Mouse (Mus musculus): ENCODE measurements around the gene Snx30. TPM values are rescaled to one million over a fixed set of nuclear protein-coding genes. Genes with fewer than 3 reads are reported as not detected.
A peak's percentile ranks its signal among the peaks of the same experiment; 100 is the strongest.

Gene Snx30
- polyA plus RNA-seq, 1 experiment from 2014 or later = 7.3 TPM

GRCm38 (mm10) chr4:59801489-59801888 is 4.2 kb upstream of the Snx30 start, which contains the start of gene Inip:
Gene Inip, minus strand, starts transcription at chr4:59801589.
- Histone ChIP-seq H3K4me2 (no peak within 1 kb of the TSS), H3K9ac (no peak within 1 kb of the TSS), H3K36me3 (no peaks in the 10 kb centered on the region), H3K4me3 (replicated peaks) (no peak within 1 kb of the TSS), H3K27me3 (replicated peaks) (no peaks in the 10 kb centered on the region), H3K9me3 (no peaks in the 10 kb centered on the region), H3K27ac (no peak within 1 kb of the TSS), H3K4me1 (0 out of 2 replicates have a peak, but pooled peaks cover 4% of the 10 kb centered on the region)
- ATAC-seq (ENCODE audit: insufficient read depth, low FRiP score, low read depth) = no peak

GRCm38 (mm10) chr4:59802107-59802506 is 3.5 kb upstream of the Snx30 start:
- ATAC-seq (ENCODE audit: insufficient read depth, low FRiP score, low read depth) = no peak
- H3K4me3 ChIP-seq (replicated peaks) = no peak overlapping the region
- 0 out of 2 replicates have a peak, but pooled peaks cover 4% of the 10 kb centered on the region for H3K4me1 ChIP-seq
- H3K27me3 ChIP-seq (replicated peaks) = no peaks in the 10 kb centered on the region
- no peaks in the 10 kb centered on the region for H3K36me3 ChIP-seq
- 81% methylated on average over 6 of the region's 6 CpGs for WGBS
- H3K4me2 ChIP-seq = no peak overlapping the region
- H3K9me3 ChIP-seq = no peaks in the 10 kb centered on the region
- no peak overlapping the region for H3K27ac ChIP-seq
- H3K9ac ChIP-seq = no peak overlapping the region

- H3K36me3 ChIP-seq = no peaks in the 10 kb centered on the region
- no peak; the same call in 1 of the 2 replicates for ATAC-seq (ENCODE audit: insufficient read depth, low FRiP score, low read depth)
- H3K9ac ChIP-seq = no peak overlapping the region
- 0 out of 2 replicates have a peak, but pooled peaks cover 4% of the 10 kb centered on the region for H3K4me1 ChIP-seq
- H3K27ac ChIP-seq = no peak overlapping the region
- 66% methylated on average over 4 of the region's 4 CpGs for WGBS
- H3K9me3 ChIP-seq = no peaks in the 10 kb centered on the region
- H3K4me2 ChIP-seq = no peak overlapping the region
- H3K4me3 ChIP-seq (replicated peaks) = no peak overlapping the region
- H3K27me3 ChIP-seq (replicated peaks) = no peaks in the 10 kb centered on the region
Observed at GRCm38 (mm10) chr4:59802792-59803191, 2.8 kb upstream of the Snx30 start.

- Histone ChIP-seq H3K4me1 (0 out of 2 replicates have a peak, but pooled peaks cover 4% of the 10 kb centered on the region), H3K27me3 (replicated peaks) (no peaks in the 10 kb centered on the region), H3K36me3 (no peaks in the 10 kb centered on the region), H3K27ac (no peak overlapping the region), H3K9me3 (no peaks in the 10 kb centered on the region), H3K4me2 (no peak overlapping the region), H3K4me3 (replicated peaks) (no peak overlapping the region), H3K9ac (no peak overlapping the region)
- 69% methylated on average over 5 of the region's 5 CpGs for WGBS
- no peak for ATAC-seq (ENCODE audit: insufficient read depth, low FRiP score, low read depth)
Observed at GRCm38 (mm10) chr4:59803358-59803757, 2.3 kb upstream of the Snx30 start.

- H3K4me3 ChIP-seq (replicated peaks) = peak overlapping the region; percentile 59; the same call in 1 of the 2 replicates
- 0 out of 2 replicates have a peak overlapping the region, but pooled peaks have one; percentile 5 for H3K9ac ChIP-seq
Observed at GRCm38 (mm10) chr4:59804754-59805153, 886 bp upstream of the Snx30 start.

GRCm38 (mm10) chr4:59805968-59806878 is 583 bp downstream of the Snx30 start:
- ATAC-seq (ENCODE audit: insufficient read depth, low FRiP score, low read depth) = peak; percentile 60
- H3K4me2 ChIP-seq = peak overlapping the region; percentile 96
- peak overlapping the region; percentile 87 for H3K9ac ChIP-seq
- H3K4me3 ChIP-seq (replicated peaks) = peak overlapping the region; percentile 59
- under 1% methylated on average over 58 of the region's 58 CpGs for WGBS
- H3K27me3 ChIP-seq (replicated peaks) = no peaks in the 10 kb centered on the region
- peak overlapping the region; percentile 85 for H3K27ac ChIP-seq
- no peaks in the 10 kb centered on the region for H3K9me3 ChIP-seq
- no peaks in the 10 kb centered on the region for H3K36me3 ChIP-seq
- H3K4me1 ChIP-seq = 0 out of 2 replicates have a peak, but pooled peaks cover 4% of the 10 kb centered on the region

More at GRCm38 (mm10) chr4:59804754-59805153, 886 bp upstream of the Snx30 start:
- H3K27ac ChIP-seq = no peak overlapping the region
- no peaks in the 10 kb centered on the region for H3K9me3 ChIP-seq
- no peaks in the 10 kb centered on the region for H3K27me3 ChIP-seq (replicated peaks)
- no peaks in the 10 kb centered on the region for H3K36me3 ChIP-seq
- H3K4me1 ChIP-seq = 0 out of 2 replicates have a peak, but pooled peaks cover 4% of the 10 kb centered on the region
- WGBS = 85% methylated on average over 1 of the region's 1 CpGs
- peak overlapping the region; percentile 96 for H3K4me2 ChIP-seq
- no peak for ATAC-seq (ENCODE audit: insufficient read depth, low FRiP score, low read depth)

- no peaks in the 10 kb centered on the region for H3K27me3 ChIP-seq (replicated peaks)
- H3K9ac ChIP-seq = no peak overlapping the region
- no peaks in the 10 kb centered on the region for H3K36me3 ChIP-seq
- ATAC-seq (ENCODE audit: insufficient read depth, low FRiP score, low read depth) = no peak
- 0 out of 2 replicates have a peak overlapping the region, but pooled peaks have one; percentile 9 for H3K27ac ChIP-seq
- 7% methylated on average over 9 of the region's 9 CpGs for WGBS
- peak overlapping the region; percentile 59 for H3K4me3 ChIP-seq (replicated peaks)
- 0 out of 2 replicates have a peak, but pooled peaks cover 4% of the 10 kb centered on the region for H3K4me1 ChIP-seq
- peak overlapping the region; percentile 96 for H3K4me2 ChIP-seq
- no peaks in the 10 kb centered on the region for H3K9me3 ChIP-seq
Observed at GRCm38 (mm10) chr4:59806879-59807195, 1.2 kb downstream of the Snx30 start.

GRCm38 (mm10) chr4:59807521-59807920 is 1.9 kb downstream of the Snx30 start:
- Histone ChIP-seq H3K4me3 (replicated peaks) (no peak overlapping the region), H3K4me1 (0 out of 2 replicates have a peak, but pooled peaks cover 4% of the 10 kb centered on the region), H3K9ac (no peak overlapping the region), H3K4me2 (no peak overlapping the region), H3K27ac (no peak overlapping the region), H3K9me3 (no peaks in the 10 kb centered on the region), H3K36me3 (no peaks in the 10 kb centered on the region), H3K27me3 (replicated peaks) (no peaks in the 10 kb centered on the region)
- WGBS = 80% methylated on average over 2 of the region's 2 CpGs
- no peak for ATAC-seq (ENCODE audit: insufficient read depth, low FRiP score, low read depth)

- H3K27ac ChIP-seq = no peak overlapping the region
- no peak overlapping the region for H3K4me3 ChIP-seq (replicated peaks)
- no peaks in the 10 kb centered on the region for H3K36me3 ChIP-seq
- 0 out of 2 replicates have a peak, but pooled peaks cover 4% of the 10 kb centered on the region for H3K4me1 ChIP-seq
- no peak for ATAC-seq (ENCODE audit: insufficient read depth, low FRiP score, low read depth)
- H3K4me2 ChIP-seq = no peak overlapping the region
- 82% methylated on average over 5 of the region's 5 CpGs for WGBS
- H3K9me3 ChIP-seq = no peaks in the 10 kb centered on the region
- H3K9ac ChIP-seq = no peak overlapping the region
- H3K27me3 ChIP-seq (replicated peaks) = no peaks in the 10 kb centered on the region
Observed at GRCm38 (mm10) chr4:59808396-59808795, 2.8 kb downstream of the Snx30 start.

GRCm38 (mm10) chr4:59814094-59814493 is 8.5 kb downstream of the Snx30 start:
- Histone ChIP-seq H3K27ac (no peak overlapping the region), H3K4me1 (0 out of 2 replicates have a peak, but pooled peaks cover 2% of the 10 kb centered on the region), H3K36me3 (no peaks in the 10 kb centered on the region), H3K9ac (no peak overlapping the region), H3K4me3 (replicated peaks) (no peak overlapping the region), H3K27me3 (replicated peaks) (no peaks in the 10 kb centered on the region), H3K4me2 (no peak overlapping the region), H3K9me3 (no peaks in the 10 kb centered on the region)
- WGBS = 47% methylated on average over 7 of the region's 7 CpGs
- no peak for ATAC-seq (ENCODE audit: insufficient read depth, low FRiP score, low read depth)

- 72% methylated on average over 4 of the region's 4 CpGs for WGBS
- Histone ChIP-seq H3K9me3 (no peaks in the 10 kb centered on the region), H3K4me1 (0 out of 2 replicates have a peak, but pooled peaks cover 2% of the 10 kb centered on the region), H3K4me2 (no peak overlapping the region), H3K27me3 (replicated peaks) (no peaks in the 10 kb centered on the region), H3K27ac (no peak overlapping the region), H3K36me3 (no peaks in the 10 kb centered on the region), H3K4me3 (replicated peaks) (no peak overlapping the region), H3K9ac (no peak overlapping the region)
- ATAC-seq (ENCODE audit: insufficient read depth, low FRiP score, low read depth) = no peak
Observed at GRCm38 (mm10) chr4:59815121-59815810, 9.6 kb downstream of the Snx30 start.

GRCm38 (mm10) chr4:59816016-59816415 is 10.4 kb downstream of the Snx30 start:
- H3K27me3 ChIP-seq (replicated peaks) = no peaks in the 10 kb centered on the region
- ATAC-seq (ENCODE audit: insufficient read depth, low FRiP score, low read depth) = no peak
- WGBS = 54% methylated on average over 5 of the region's 5 CpGs
- no peak overlapping the region for H3K27ac ChIP-seq
- 0 out of 2 replicates have a peak, but pooled peaks cover 2% of the 10 kb centered on the region for H3K4me1 ChIP-seq
- no peaks in the 10 kb centered on the region for H3K36me3 ChIP-seq
- H3K4me2 ChIP-seq = no peak overlapping the region
- H3K9me3 ChIP-seq = no peaks in the 10 kb centered on the region
- no peak overlapping the region for H3K9ac ChIP-seq
- H3K4me3 ChIP-seq (replicated peaks) = no peak overlapping the region

All from stomach, embryonic 15.5 days (tissue).